Mouse (Mus musculus): ENCODE results near the gene Fmnl1.
"Not testable (repeated sequence)": the region's sequence is repeated elsewhere in the genome, so short reads cannot be mapped to it uniquely, and the experiment has no call there.

Fmnl1 gene

DNA sequence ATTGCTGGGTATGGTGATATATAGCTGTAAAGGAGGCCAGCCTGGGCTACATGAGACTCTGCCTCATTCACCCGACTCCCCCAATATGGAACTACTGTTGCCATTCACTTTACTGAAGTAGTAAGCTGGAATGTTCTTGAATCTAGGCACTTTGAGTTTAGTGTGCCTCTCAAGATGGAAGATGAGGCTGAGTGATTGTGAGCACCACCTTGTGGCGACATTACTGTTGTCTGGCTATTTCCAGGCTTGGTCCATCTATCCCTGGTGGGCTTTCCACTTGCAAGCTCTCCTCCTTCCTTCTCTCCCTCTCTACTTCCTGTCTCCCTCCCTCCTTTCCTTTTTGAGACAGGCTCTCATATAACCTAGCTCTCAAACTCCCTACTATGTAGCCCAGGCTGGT is 14.0 kb downstream of the Fmnl1 start:
- DNase-seq: peak; percentile 78

DNA sequence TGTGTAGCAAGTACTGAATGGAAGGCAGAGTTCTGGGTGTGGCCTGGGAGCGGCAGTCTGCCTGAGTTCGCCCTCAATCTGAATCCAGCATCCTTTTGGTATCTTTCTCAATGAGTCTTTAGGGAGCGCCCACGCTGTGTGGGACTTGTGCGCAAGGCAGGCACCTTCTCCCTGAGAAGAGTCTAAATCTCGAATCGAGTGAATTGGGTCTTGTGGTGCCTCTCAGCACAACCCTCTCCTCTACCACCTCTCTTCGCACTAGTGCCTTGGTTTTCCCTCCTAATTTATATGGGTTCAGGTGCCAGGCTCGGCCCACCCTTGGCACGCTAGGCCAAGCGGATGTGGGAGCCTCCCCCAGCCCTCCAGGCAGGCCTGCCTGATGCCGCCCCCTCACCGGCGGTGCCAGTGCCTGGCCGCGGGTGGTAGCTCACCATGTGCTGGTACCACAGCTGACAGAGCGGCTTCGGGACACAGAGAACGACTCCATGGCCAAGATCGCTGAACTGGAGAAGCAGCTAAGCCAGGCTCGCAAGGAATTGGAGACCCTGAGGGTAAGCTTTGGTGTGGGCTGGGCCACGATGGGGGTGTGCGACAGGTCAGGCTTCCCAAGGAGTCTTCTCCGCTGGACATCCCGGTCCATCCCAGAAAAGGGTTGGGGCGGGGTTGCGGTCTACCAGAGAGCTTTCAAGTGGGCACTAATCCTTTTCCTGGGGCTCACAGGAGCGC is 21.5 kb downstream of the Fmnl1 start:
- DNase-seq: no peak

DNA sequence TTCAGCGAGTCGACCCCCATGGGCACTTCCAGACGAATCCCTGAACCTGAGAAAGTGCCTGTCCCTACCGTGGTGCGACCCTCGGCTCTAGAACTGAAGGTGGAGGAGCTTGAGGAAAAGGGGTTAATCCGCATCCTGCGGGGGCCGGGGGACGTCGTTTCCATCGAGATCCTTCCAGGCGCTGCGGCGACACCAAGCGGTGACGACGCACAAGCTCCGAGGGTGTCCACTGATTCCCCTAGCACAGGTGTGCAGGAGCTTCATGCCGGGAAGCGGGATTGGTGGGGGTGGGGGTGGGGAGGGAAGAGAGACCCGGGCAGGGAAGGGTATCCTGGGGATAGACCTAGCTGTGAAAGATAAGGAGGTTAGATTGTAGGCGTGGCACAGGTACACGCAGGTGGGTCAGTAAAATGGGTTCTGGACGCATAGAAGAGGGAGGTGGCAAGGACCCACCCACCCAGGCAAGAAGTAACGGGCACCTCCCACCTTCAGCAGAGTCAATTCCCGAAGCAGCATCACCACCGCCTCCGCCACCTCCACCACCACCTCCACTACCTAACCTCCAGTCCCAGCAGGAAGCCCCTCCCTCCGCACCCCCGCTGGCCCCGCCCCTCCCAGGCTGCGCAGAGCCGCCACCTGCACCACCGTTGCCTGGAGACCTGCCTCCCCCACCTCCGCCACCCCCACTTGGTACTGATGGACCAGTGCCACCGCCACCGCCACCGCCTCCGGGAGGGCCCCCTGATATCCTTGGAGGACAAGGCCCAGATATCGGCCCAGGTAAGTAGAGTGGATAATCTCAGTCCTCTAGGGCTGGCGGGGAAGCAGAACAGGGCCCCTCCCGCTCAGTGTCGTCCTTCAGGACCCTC is 22.3 kb downstream of the Fmnl1 start:
- DNase-seq: no peak

DNA sequence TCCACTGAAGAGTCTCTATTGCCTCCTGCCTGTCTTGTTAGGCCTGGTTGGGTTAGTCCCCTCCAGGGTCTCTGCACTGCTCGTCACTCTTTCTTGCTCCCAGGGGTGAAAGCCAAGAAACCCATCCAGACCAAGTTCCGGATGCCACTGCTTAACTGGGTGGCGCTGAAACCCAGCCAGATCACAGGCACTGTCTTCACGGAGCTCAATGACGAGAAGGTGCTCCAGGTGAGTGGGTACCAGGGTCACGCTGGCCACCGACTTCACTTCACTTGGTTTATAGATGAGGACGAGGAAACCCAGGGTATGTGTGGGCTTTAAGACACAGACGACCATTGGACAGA is 22.9 kb downstream of the Fmnl1 start:
- no peak for DNase-seq

DNA sequence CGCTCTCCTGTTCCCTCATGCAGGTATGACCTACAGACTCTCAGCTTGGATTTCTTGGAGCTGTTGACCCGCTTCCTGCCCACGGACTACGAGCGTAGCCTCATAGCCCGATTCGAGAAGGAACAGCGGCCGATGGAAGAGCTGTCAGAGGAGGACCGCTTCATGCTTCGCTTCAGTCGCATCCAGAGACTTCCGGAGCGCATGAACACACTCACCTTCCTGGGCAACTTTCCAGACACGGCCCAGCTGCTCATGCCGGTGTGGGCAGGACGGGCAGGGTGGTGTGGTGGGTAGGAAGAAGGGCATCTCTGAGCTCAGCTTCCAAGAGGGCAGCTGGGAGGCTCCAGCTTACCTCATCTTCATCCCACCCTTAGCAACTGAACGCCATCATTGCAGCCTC is 24.3 kb downstream of the Fmnl1 start:
- DNase-seq: no peak

DNA sequence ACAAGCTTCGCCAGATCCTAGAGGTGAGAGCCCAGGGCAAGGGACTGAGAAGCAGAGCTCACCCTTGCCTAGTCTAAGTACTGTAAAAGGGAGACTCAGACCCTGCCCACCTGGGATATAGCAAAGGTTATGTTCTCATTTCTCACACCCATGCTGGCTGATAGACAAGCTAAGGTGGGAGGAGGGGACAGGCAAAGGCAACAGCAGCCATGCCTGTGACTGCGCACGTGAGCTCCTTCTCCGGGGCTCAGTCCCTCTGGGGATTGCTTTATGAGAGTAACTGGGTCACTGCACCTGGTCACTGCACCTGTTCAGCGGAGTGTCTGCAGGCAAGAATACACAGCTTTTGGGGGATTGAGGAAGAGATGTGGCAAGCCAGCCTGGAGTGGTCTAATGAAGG is 24.7 kb downstream of the Fmnl1 start:
- DNase-seq: no peak

DNA sequence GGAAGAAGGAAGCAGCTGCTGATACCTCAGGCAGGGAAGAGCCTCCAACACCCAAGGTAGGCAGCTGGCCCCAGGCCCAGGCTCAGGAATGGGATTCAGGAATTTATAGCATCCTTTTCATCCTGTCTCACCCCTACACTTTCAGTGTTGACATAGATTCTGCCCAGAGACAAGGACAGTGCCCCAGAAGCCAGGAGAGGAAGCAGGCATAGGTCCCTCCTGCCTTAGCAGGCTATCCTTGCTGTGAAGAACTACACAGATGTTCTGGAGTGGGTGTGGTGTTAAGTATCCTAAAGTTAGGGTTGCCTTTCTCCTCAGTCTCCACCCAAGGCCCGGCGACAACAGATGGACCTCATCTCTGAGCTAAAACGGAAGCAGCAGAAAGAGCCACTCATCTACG is 26.4 kb downstream of the Fmnl1 start:
- no peak for DNase-seq

DNA sequence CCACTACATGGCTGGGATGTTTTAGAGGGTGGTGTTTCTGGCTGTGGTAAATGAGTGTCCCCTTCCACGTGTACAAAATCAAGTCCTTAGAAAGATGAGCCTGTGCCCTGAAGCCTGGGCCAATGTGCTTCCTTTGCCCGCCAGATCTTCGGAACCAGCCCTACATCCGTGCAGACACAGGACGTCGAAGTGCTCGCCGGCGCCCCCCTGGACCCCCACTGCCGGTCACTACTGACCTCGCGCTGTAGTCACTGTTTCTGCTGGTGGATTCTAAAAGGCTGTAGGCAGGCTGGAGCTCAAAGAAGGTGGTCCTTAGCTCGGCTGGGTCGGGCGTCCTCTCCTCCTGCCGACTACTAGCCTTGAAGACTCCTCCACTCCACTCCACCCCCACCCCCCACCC is 27.4 kb downstream of the Fmnl1 start:
- DNase-seq: no peak

DNA sequence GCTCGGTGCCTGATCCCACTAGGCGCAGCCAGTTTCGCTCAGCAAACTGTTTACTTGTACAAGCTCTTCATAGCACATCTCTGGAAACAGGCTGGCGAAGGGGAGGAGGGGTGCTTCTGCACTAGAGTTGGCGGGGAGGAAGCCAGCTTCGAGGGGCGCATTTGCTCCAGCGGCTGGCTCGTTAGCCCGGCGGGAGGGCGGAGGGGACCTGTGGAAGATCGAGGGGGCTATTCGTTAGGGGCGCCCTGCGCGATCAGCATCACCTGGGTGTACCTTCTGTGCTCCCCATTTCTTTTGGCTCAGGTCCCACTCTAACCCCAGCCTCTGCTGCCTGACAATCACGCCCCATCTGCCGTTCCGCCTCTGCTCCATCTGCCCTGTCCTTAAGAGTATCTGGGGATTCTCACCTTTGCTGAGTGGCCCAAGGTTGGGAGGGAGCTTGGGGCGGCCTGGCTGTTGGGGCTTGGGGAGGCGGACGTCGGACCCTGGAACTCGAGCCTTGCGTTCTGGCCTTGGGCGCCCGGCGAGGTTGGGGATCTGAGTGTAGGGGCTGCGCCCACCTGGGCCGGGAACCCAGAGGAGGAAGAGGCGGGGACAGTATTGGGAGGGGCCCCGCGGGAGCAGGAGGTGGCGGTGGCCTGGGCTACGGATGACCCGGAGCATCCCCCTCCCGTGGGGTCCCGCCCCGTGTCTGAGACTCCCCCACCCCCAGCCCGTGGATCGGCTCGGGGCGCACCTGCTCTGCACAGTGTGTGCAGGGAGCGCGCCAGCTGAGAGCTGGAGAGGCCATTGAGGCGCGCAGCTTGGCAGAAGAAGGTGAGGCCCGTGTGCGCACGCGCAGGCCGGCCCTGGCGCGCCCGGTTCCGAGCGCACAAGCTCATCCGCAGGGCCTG is 28.2 kb downstream of the Fmnl1 start:
- DNase-seq: peak; percentile 42

DNA sequence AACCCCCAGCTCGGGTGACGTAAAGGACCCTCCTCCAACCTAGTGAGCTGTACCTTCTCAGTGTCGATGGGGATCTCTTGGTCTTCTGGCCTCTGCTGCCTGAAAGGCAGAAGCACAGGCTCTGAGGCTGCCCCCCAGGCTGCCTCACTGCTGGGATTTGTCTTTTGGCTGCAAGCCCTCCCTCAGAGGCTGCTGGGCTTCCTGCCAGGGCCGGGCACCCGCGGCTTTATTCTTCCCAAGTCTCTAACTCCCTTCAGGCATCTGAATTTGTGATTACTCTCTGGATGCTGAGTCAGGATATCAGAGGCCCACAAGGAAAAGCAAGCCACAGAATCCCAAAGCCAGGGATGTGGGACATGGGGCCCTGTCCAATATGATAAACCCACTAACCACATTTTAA is 30.8 kb downstream of the Fmnl1 start:
- no peak for DNase-seq

DNA sequence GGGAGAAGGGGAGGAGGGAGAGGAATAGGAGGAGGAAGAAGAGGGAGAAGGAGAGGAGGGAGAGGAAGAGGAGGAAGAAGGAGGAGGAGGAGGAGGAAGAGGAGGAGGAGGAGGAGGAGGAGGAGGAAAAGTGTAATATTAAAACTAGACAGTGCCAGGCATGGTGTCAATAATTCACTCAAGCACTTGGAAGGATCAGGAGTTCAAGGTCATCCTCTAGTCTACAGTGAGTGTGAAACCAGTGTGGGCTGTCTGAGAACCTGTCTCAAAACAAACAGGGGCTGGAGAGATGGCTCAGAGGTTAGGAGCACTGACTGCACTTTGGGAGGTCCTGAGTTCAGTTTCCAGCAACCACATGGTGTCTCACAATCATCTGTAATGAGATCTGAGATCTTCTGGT is 31.5 kb downstream of the Fmnl1 start:
- no peak for DNase-seq

DNA sequence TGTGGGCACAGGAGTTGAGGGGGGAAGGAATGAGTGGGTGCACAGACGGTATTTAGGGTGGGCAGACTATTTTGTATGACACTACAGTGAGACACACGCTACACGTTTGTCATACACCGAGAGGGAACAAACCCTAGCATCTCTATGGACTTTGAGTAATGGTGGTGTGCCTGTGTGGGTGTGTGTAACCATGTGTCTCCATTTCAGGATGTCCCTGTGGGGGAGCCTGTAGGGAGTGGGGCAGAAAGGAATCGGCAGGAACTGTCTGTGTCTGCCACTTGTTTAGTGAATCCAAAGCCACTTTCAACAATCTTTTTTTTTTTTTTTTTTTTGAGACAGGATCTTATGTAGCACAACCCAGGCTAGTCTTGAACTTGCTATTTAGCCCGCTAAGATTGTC is 35.3 kb downstream of the Fmnl1 start:
- no peak for DNase-seq

DNA sequence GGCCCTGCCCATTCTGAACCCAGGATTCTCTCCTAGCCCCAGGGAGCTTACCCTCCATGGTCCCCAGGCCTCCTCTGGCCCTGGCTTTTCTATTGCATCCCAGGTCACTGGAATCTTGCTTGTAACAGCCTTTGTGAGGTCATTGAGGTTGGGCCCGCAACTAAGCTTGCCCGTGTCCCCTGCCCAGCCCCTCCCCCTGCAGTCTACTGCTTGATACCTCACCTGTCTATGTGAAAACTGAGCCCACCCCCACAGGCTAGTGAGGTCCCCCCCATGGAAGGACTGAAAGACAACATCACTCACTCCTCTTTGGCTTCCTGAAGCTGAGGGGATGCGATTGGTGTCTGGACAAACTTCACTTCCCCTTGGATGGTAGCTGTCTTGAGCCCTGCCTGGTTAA is 37.6 kb downstream of the Fmnl1 start, which contains the start of gene 1700023F06Rik:
TSS of gene 1700023F06Rik (minus strand) at position 101 of the 400 bp plus-strand sequence.
- DNase-seq: no peak

DNA sequence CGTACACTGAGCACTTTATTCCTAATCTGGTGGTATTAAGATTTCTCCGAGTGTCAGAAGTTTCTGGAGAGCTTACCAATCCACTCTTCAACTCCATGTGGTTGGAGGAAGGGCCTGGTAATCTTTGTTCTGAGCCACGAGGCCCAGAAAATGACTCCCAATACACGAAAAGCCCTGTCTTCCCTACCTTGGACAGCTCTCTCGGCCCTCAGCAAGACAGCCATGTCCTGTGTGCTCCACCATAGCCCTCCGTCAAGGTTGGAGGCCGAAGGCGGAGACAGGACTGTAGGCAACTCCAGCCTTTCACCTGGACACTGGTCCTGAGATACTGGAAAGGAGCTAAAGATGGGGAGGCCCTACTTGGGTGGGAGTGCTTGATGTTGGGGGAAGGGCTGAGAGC is 39.4 kb downstream of the Fmnl1 start:
- no peak for DNase-seq

DNA sequence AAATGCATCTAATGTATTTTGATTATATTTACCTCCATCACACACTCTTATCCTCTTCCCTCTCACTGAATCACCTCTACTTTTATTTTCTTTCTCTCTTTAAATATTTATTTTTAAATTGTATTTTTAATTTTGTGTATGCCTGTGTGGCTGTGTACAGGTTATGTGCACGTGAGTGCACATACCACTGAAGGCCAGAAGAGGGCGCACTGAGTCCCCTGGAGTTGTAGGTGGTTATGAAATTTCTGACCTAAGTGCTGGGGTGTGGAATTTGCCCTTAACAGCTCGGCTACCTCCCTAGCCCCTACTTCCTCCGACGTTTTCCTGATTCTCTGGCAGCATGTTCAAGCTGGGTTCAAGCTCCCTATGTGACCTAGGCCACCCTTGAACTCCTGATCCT is 42.8 kb downstream of the Fmnl1 start:
- DNase-seq: no peak

DNA sequence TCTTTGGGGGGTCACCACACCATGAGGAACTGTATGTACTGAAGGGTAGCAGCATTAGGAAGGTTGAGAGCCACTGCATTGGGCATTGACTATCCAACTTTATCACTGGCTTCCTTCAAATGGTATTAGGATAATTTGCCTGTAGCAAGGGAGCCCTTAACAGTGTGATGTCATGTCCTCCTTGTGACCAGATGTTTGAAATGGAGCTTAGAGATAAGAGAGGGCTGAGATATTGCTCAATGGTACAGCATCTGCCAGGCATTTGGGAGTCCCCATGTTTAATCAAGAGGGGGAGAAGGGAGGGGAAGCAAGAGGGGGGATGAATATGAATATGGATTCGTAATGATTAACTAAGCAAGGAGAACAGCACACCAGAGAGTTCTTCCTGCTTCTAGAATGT is 44.4 kb downstream of the Fmnl1 start:
- DNase-seq: no peak

DNA sequence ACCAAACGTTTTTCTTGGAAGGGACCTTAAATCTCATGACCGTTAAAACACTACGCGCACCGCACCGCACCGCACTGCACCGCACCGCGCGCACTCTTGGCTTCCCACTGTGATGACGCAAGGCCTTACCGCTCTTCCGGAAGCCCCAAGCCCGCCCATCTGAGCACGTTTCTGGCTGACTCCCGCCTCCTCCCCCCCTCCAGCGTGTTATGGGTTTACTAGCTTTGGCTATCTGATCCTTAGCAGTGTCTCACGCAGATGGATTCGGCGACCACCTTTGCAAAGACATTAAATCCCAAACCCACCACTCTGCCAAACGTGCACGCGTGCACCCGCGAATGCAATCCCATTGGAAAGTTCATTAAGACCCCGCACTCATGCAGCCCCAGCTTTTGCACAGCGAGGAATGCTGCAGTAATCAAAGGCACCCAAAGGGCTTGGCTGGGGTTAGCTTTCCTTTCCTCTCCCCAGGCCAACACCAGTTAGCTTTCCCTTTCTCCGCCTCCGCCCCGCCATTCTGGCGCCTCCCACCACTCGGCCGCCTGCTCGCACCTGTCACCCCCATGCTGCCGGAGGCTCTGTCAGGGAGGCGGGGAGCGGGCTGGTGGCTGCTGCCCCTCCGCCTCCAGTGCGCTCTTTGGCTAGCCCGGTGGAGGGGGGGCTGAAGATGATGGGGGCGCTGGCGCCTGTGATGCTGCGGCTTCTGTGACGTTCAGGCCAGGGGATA is 47.0 kb downstream of the Fmnl1 start, which contains the start of gene Spata32:
TSS of gene Spata32 (minus strand) at position 643 of the 727 bp plus-strand sequence.
- peak; percentile 61 for DNase-seq

DNA sequence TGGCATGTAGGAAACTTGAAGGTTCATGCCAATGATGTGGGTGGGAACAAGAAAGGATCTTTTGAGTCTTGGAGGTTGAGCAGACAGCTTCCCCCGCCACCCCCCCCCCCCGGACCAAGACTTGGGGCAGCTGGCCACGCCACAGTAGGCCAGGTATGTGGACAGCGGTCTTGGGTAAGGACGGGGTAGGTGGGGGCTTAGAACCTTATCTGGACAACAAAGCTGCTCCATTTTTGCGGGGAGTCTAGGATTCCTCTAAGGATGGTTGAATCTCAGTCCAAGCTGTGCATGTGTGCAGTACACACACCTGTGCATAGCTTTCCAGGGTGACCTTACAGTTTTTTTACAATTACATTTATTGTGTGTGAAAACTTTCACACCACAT is 47.6 kb downstream of the Fmnl1 start:
- no peak for DNase-seq

DNA sequence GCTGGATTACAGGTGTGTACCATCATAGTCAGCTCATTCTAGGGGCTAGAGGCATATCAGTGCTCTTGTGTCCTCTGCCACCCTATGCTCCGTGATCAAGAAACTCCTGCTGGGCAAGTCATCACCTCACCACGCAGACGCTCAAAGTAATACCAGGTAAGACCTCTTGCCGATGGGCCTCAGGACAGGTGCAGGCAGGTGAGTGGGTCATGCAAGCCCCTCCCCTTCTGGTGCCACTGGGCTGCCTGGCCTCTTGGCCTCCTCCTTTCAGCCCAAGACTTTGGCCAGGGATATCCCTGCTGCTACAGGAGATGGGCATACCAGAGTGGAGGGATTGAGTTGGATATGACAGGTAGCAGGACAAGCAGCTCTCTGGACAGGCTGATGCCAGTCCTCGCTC is 48.4 kb downstream of the Fmnl1 start:
- no peak for DNase-seq

DNA sequence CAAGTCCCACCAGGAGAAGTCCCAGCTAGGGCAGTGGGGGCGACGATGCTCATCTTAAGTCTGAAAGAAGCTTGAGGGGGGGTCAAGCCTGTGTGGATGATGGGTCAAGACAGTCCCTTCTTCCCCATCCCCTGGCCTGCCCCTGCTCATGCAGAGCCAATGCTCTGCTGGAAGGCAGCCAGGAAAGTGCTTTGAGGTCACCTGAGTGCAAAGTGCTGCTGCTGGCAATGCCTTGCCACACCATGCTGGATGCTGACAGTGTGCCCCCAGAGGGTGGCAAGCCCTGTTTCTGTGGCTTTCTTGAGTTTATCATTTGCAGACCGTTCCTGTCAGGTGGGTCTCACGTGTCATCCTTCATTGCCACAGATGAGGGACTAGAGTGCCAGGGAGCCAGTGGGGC is 49.1 kb downstream of the Fmnl1 start:
- no peak for DNase-seq

DNA sequence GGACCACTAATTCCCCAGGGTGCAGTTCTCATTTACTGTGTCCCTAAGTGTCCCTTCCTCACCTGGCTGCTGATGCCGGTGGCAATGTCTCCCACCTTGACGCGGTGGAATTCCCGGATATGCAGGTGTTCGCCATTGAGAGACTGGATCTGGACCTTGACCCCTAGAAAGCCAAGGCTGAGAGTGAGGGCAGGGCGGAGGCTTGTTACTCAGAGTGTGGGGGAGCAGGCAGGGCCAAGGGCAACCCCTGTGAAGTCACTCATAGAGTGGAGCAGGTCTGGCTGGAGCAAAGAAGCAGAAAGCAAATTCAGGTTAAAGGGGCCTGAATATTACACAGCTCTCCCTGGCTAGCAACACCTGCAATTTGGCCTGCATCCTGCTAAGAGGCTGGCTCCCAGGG is 50.5 kb downstream of the Fmnl1 start:
- no peak for DNase-seq

DNA sequence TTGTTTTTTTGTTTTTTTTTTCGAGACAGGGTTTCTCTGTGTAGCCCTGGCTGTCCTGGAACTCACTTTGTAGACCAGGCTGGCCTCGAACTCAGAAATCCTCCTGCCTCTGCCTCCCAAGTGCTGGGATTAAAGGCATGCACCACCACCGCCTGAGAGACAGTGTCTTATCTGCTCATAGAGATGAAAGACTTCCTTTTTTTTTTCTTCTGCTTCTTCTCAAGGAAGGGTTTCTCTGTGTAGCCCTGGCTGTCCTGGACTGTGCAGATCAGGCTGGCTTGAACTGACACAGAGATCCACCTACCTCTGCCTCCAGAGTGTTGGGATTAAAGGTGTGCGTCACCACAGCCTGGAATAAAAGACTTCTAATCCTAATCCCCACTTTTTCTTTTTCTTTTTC is 51.8 kb downstream of the Fmnl1 start:
- not testable (repeated sequence) for DNase-seq

DNA sequence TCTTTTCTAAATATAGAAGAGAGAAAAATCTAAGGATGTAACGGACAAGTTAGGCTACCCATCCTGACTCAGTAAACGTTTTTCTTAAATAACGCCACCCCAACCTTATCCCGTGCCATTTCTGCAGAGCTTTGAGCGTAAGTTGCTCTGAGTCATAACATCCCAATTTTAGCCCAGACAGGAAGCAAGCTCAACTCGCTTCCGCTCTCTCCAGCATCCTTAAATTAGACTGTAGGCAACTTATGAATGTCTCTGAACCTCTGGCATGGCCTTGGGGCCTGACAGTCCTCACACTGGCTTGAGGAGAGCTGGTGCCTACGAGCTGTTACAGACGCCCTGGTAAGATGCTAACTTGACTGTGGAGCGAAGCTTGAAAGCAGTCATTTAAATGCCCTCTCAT is 52.5 kb downstream of the Fmnl1 start:
- DNase-seq: no peak
